Mouse (Mus musculus): ENCODE results near the gene Cd300a. TPM values are rescaled to one million over a fixed set of nuclear protein-coding genes. Genes with fewer than 3 reads are reported as not detected.
"Not testable (repeated sequence)": the region's sequence is repeated elsewhere in the genome, so short reads cannot be mapped to it uniquely, and the experiment has no call there.

The Cd300a gene
- polyA plus RNA-seq, 1 experiment from 2014 or later, result 1.0 TPM

DNA sequence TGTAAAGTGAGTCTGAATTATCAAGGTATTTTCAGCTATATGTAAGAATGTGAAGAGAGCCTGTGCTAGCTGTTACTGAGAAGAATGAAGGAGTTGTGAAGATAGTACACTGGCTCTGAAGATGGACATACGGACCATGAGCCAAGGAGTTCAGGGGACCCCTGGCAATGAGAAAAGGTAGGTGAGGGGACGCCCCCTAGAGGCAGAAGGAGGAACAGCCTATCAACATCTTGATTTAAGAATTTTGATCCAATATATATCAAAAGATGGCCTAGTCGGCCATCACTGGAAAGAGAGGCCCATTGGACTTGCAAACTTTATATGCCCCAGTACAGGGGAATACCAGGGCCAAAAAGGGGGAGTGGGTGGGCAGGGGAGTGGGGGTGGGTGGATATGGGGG, 19.7 kb downstream of the Cd300a start:
- H3K9me3 ChIP-seq (ENCODE audit: control insufficient read depth, low read length); H3K4me3 ChIP-seq (ENCODE audit: low read depth, low read length); ATAC-seq (ENCODE audit: low FRiP score); H3K27ac ChIP-seq (ENCODE audit: low read depth, low read length); H3K27me3 ChIP-seq (ENCODE audit: control insufficient read depth, insufficient read depth, low read length); H3K9ac ChIP-seq (ENCODE audit: low read depth, low read length); H3K4me2 ChIP-seq (replicated peaks; ENCODE audit: low read depth, low read length); H3K36me3 ChIP-seq (ENCODE audit: control insufficient read depth, insufficient read depth, low read length); H3K4me1 ChIP-seq (replicated peaks; ENCODE audit: control insufficient read depth, insufficient read depth, low read length): not testable (repeated sequence)
- 56% methylated on average over 3 of the region's 3 CpGs for WGBS
- peak; percentile 9 for DNase-seq (ENCODE audit: low spot score)

DNA sequence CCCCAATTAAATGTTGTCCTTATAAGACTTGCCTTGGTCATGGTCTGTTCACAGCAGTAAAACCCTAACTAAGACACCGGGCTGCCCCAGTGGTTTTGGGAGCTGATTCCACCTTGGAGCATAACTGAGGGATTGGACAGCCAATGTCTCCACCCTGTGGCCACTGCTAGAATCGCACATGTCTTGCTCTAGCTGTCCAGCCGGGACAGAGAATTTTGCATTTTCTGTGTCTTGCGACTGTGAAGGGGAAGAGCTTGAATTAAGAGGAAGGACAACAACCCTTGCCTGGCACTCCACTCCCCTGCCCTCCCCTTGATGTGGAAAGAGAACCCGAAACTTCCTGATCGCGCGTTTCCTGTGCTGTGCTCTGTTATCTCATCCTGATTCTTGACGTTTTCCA, 23.0 kb downstream of the Cd300a start:
- Histone ChIP-seq H3K4me3 (ENCODE audit: low read depth, low read length) (no peak overlapping the region), H3K27me3 (ENCODE audit: control insufficient read depth, insufficient read depth, low read length) (no peaks in the 10 kb centered on the region), H3K9ac (ENCODE audit: low read depth, low read length) (no peak overlapping the region), H3K27ac (ENCODE audit: low read depth, low read length) (no peak overlapping the region), H3K4me2 (replicated peaks; ENCODE audit: low read depth, low read length) (no peak overlapping the region), H3K4me1 (replicated peaks; ENCODE audit: control insufficient read depth, insufficient read depth, low read length) (no peaks in the 10 kb centered on the region), H3K36me3 (ENCODE audit: control insufficient read depth, insufficient read depth, low read length) (no peaks in the 10 kb centered on the region), H3K9me3 (ENCODE audit: control insufficient read depth, low read length) (no peaks in the 10 kb centered on the region)
- 18% methylated on average over 9 of the region's 9 CpGs for WGBS
- DNase-seq (ENCODE audit: low spot score) (peak; percentile 89), ATAC-seq (ENCODE audit: low FRiP score) (peak; percentile 43; the same call in 1 of the 2 replicates)

DNA sequence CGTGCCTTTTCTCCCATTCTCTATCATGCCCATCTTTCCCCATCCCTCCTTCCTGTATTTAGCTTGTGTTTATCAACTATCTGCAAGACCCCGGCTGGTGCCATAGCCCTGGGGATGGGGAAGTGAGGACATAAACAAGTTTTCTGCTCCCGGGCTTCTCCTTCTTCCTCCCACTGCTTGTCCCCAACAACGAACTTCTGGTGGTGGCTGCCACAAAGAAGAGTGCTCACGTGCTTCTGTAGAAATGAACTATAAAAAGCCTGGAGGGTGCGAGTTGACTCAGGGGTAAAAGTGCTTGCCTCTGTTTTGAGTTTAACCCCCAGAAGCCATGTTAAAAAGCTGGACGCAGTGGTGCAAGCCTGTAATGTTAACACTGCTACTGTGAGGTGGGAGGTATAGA, 25.1 kb downstream of the Cd300a start:
- no peak overlapping the region for H3K4me3 ChIP-seq (ENCODE audit: low read depth, low read length)
- H3K4me1 ChIP-seq (replicated peaks; ENCODE audit: control insufficient read depth, insufficient read depth, low read length), result no peaks in the 10 kb centered on the region
- no peak overlapping the region for H3K9ac ChIP-seq (ENCODE audit: low read depth, low read length)
- H3K27me3 ChIP-seq (ENCODE audit: control insufficient read depth, insufficient read depth, low read length), result no peaks in the 10 kb centered on the region
- no peak for DNase-seq (ENCODE audit: low spot score)
- WGBS, result 63% methylated on average over 7 of the region's 7 CpGs
- no peak overlapping the region for H3K27ac ChIP-seq (ENCODE audit: low read depth, low read length)
- ATAC-seq (ENCODE audit: low FRiP score), result no peak
- no peaks in the 10 kb centered on the region for H3K9me3 ChIP-seq (ENCODE audit: control insufficient read depth, low read length)
- no peak overlapping the region for H3K4me2 ChIP-seq (replicated peaks; ENCODE audit: low read depth, low read length)
- H3K36me3 ChIP-seq (ENCODE audit: control insufficient read depth, insufficient read depth, low read length), result no peaks in the 10 kb centered on the region

DNA sequence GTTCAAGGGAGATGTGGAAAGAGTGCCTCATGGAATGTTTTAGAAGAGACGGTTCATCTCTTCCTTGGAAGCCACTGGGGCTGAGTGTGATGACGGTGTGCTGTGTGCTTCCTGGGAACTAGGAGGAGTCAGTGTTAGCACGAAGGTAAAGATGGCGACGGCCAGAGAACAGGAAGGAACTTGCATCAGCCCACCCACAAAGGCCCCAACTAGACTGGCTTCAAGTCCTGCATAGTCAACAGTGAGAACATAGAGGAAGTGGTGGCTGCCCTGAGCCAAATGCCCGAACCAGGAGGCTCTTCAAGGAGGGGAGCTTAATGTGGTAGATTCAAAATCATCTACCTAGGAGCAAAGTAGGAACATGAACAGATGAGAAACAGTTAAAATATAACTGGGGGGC, 27.3 kb downstream of the Cd300a start:
- Histone ChIP-seq H3K4me2 (replicated peaks; ENCODE audit: low read depth, low read length) (no peak overlapping the region), H3K36me3 (ENCODE audit: control insufficient read depth, insufficient read depth, low read length) (no peaks in the 10 kb centered on the region), H3K4me1 (replicated peaks; ENCODE audit: control insufficient read depth, insufficient read depth, low read length) (no peaks in the 10 kb centered on the region), H3K27ac (ENCODE audit: low read depth, low read length) (no peak overlapping the region), H3K4me3 (ENCODE audit: low read depth, low read length) (no peak overlapping the region), H3K27me3 (ENCODE audit: control insufficient read depth, insufficient read depth, low read length) (no peaks in the 10 kb centered on the region), H3K9me3 (ENCODE audit: control insufficient read depth, low read length) (no peaks in the 10 kb centered on the region), H3K9ac (ENCODE audit: low read depth, low read length) (no peak overlapping the region)
- ATAC-seq (ENCODE audit: low FRiP score), result no peak
- 82% methylated on average over 6 of the region's 6 CpGs for WGBS
- no peak for DNase-seq (ENCODE audit: low spot score)

DNA sequence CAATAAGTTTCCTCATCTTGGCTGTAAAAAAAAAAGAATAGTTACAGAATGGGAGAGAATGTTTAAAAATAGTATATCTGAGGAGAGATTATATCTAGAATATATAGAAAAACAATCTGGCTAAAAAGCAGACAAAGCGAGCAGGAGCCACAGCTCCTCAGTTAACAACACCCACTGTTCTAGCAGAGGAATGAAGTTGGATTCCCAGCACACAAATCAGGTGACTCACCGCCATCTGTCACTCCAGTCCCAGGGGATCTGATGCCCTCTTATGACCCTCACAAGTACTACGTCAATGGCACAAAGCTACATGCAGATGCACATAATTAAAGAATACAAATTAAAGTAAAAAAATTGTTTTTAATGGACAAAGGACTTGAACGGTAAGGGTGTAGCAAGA, 32.6 kb downstream of the Cd300a start:
- 79% methylated on average over 4 of the region's 4 CpGs for WGBS
- Histone ChIP-seq H3K4me2 (replicated peaks; ENCODE audit: low read depth, low read length) (no peak overlapping the region), H3K4me3 (ENCODE audit: low read depth, low read length) (no peak overlapping the region), H3K9ac (ENCODE audit: low read depth, low read length) (no peak overlapping the region), H3K4me1 (replicated peaks; ENCODE audit: control insufficient read depth, insufficient read depth, low read length) (no peaks in the 10 kb centered on the region), H3K27ac (ENCODE audit: low read depth, low read length) (no peak overlapping the region), H3K36me3 (ENCODE audit: control insufficient read depth, insufficient read depth, low read length) (no peaks in the 10 kb centered on the region), H3K9me3 (ENCODE audit: control insufficient read depth, low read length) (no peaks in the 10 kb centered on the region), H3K27me3 (ENCODE audit: control insufficient read depth, insufficient read depth, low read length) (no peaks in the 10 kb centered on the region)
- DNase-seq (ENCODE audit: low spot score) (peak; percentile 6), ATAC-seq (ENCODE audit: low FRiP score) (no peak)

DNA sequence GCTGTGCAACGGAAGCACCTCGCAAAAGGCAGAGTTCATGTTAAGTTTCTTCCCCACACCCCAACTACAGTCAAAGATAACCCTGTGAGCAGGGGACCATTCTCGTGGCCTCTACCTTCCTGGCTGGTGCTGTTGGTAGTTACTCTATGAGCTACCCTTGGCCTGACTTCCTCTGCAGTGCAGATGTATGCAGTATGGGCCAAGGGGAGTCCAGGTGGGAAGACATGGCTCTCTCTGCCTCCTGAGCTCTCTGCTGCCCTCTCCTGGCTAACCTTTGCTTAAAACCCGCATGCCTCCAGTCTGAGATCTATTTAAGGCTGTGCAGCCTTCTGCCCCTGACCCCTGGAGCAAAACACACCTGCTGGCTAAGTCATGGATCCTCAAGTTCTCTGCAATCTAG, 34.1 kb downstream of the Cd300a start:
- Histone ChIP-seq H3K27ac (ENCODE audit: low read depth, low read length) (no peak overlapping the region), H3K4me1 (replicated peaks; ENCODE audit: control insufficient read depth, insufficient read depth, low read length) (no peaks in the 10 kb centered on the region), H3K9ac (ENCODE audit: low read depth, low read length) (no peak overlapping the region), H3K9me3 (ENCODE audit: control insufficient read depth, low read length) (no peaks in the 10 kb centered on the region), H3K4me3 (ENCODE audit: low read depth, low read length) (no peak overlapping the region), H3K4me2 (replicated peaks; ENCODE audit: low read depth, low read length) (no peak overlapping the region), H3K27me3 (ENCODE audit: control insufficient read depth, insufficient read depth, low read length) (no peaks in the 10 kb centered on the region), H3K36me3 (ENCODE audit: control insufficient read depth, insufficient read depth, low read length) (no peaks in the 10 kb centered on the region)
- DNase-seq (ENCODE audit: low spot score), result peak; percentile 26
- ATAC-seq (ENCODE audit: low FRiP score), result no peak
- WGBS, result 74% methylated on average over 4 of the region's 4 CpGs

DNA sequence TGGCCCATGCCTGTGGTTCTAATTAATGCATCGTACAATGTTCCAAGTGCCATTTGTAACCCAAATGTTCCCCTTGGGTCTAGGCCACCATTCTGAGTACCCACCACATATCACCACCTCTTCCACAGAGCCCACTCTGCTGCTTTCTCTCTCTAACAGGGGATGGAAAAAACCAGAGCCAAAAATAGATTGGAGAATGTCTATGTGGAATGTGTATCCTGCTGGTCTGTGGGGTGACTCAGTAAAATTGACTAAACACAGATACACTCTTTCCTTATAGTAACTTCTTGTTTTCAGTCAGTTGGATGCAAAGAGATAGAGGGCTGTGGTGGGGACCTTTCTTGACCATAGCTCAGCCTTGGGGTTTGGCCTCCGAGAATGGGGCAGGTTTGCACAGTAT, 39.7 kb downstream of the Cd300a start:
- 92% methylated on average over 2 of the region's 2 CpGs for WGBS
- Histone ChIP-seq H3K27ac (ENCODE audit: low read depth, low read length) (no peak overlapping the region), H3K4me2 (replicated peaks; ENCODE audit: low read depth, low read length) (no peak overlapping the region), H3K9me3 (ENCODE audit: control insufficient read depth, low read length) (no peaks in the 10 kb centered on the region), H3K36me3 (ENCODE audit: control insufficient read depth, insufficient read depth, low read length) (no peaks in the 10 kb centered on the region), H3K4me3 (ENCODE audit: low read depth, low read length) (no peak overlapping the region), H3K27me3 (ENCODE audit: control insufficient read depth, insufficient read depth, low read length) (no peaks in the 10 kb centered on the region), H3K4me1 (replicated peaks; ENCODE audit: control insufficient read depth, insufficient read depth, low read length) (no peaks in the 10 kb centered on the region), H3K9ac (ENCODE audit: low read depth, low read length) (no peak overlapping the region)
- DNase-seq (ENCODE audit: low spot score) (no peak), ATAC-seq (ENCODE audit: low FRiP score) (no peak)

DNA sequence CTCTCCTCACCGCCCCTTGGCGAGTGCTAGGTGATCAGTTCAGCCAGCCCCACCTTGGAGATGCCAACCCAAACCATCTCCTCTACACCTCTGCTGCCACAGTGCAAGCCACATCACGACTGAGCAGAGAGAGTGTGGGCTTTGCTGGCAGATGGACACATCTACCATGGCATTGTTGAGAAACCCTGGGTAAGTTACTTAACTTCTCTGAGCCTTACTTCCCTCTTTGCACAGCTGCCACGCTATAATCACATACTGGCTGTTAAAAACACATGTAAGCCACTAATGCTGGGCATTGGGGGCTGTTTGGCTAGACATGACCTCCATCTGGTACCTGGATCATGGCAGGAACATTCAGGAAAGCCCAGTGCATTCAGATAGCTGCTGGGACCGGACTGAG, 41.2 kb downstream of the Cd300a start:
- ATAC-seq (ENCODE audit: low FRiP score) (no peak), DNase-seq (ENCODE audit: low spot score) (no peak)
- Histone ChIP-seq H3K27ac (ENCODE audit: low read depth, low read length) (no peak overlapping the region), H3K36me3 (ENCODE audit: control insufficient read depth, insufficient read depth, low read length) (no peaks in the 10 kb centered on the region), H3K4me1 (replicated peaks; ENCODE audit: control insufficient read depth, insufficient read depth, low read length) (no peaks in the 10 kb centered on the region), H3K4me3 (ENCODE audit: low read depth, low read length) (no peak overlapping the region), H3K4me2 (replicated peaks; ENCODE audit: low read depth, low read length) (no peak overlapping the region), H3K9me3 (ENCODE audit: control insufficient read depth, low read length) (no peaks in the 10 kb centered on the region), H3K9ac (ENCODE audit: low read depth, low read length) (no peak overlapping the region), H3K27me3 (ENCODE audit: control insufficient read depth, insufficient read depth, low read length) (no peaks in the 10 kb centered on the region)
- WGBS, result 89% methylated on average over 5 of the region's 5 CpGs

DNA sequence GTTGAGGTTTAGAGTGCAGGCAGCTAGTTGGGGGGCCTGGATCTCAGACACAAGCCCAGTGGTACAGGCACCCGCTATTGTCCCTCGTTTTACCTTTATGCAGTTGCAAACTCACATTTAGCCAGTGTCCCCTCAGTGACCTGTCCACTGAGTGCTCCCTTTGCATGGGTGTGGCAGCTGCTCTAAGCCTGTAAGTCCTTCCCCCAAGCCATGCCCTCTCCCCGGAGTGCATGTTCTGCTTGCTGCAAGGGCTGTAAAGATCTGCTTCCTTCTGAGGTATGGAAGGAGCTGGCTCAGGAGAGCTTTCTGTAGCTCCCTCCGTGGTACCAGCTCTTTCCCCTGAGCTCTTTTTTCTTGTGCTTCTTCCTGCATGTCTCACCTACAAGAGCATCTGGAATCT, 43.8 kb downstream of the Cd300a start:
- Histone ChIP-seq H3K27me3 (ENCODE audit: control insufficient read depth, insufficient read depth, low read length) (no peaks in the 10 kb centered on the region), H3K9ac (ENCODE audit: low read depth, low read length) (no peak overlapping the region), H3K9me3 (ENCODE audit: control insufficient read depth, low read length) (no peaks in the 10 kb centered on the region), H3K4me1 (replicated peaks; ENCODE audit: control insufficient read depth, insufficient read depth, low read length) (no peaks in the 10 kb centered on the region), H3K4me3 (ENCODE audit: low read depth, low read length) (no peak overlapping the region), H3K36me3 (ENCODE audit: control insufficient read depth, insufficient read depth, low read length) (no peaks in the 10 kb centered on the region), H3K27ac (ENCODE audit: low read depth, low read length) (no peak overlapping the region), H3K4me2 (replicated peaks; ENCODE audit: low read depth, low read length) (no peak overlapping the region)
- DNase-seq (ENCODE audit: low spot score) (no peak), ATAC-seq (ENCODE audit: low FRiP score) (no peak)
- 76% methylated on average over 4 of the region's 4 CpGs for WGBS
